Mouse (Mus musculus) heart, embryonic 15.5 days (tissue): ENCODE results near the gene Prdx3. TPM values are rescaled to one million over a fixed set of nuclear protein-coding genes. Genes with fewer than 3 reads are reported as not detected.
"Not testable (repeated sequence)": the region's sequence is repeated elsewhere in the genome, so short reads cannot be mapped to it uniquely, and the experiment has no call there.

Experiments
- ATAC-seq: fragments of 200-750 bp; cut with Nextera tagmentation; replicated peaks from 2 replicates; pipeline ENCODE4 v1.8.0; 2017; ENCODE audit warnings: low read depth, moderate TSS enrichment; ENCODE audit not compliant: insufficient number of reproducible peaks, insufficient read depth, low FRiP score
- H3K27ac ChIP-seq: fragments of 300-500 bp; sonication (generic); 2 replicates; pipeline ENCODE4 v1.5.1; 2015; ENCODE audit warnings: mild to moderate bottlenecking, inconsistent platforms
- H3K27me3 ChIP-seq: fragments of 300-500 bp; sonication (generic); 2 replicates; pipeline ENCODE4 v1.6.1; 2015; ENCODE audit warnings: inconsistent platforms
- H3K36me3 ChIP-seq: fragments of 300-500 bp; sonication (generic); 2 replicates; pipeline ENCODE4 v1.6.1; 2015; ENCODE audit warnings: mild to moderate bottlenecking, inconsistent platforms
- H3K4me1 ChIP-seq: fragments of 300-500 bp; sonication (generic); replicated peaks from 2 replicates; pipeline ENCODE4 v1.6.1; 2015; ENCODE audit warnings: inconsistent platforms
- H3K4me2 ChIP-seq: fragments of 300-500 bp; sonication (generic); 2 replicates; pipeline ENCODE4 v1.6.1; 2015; ENCODE audit warnings: inconsistent platforms, mild to moderate bottlenecking, moderate library complexity
- H3K4me3 ChIP-seq: fragments of 300-500 bp; sonication (generic); 2 replicates; pipeline ENCODE4 v1.5.1; 2015; ENCODE audit warnings: mild to moderate bottlenecking, inconsistent platforms
- H3K9ac ChIP-seq: fragments of 300-500 bp; sonication (generic); 2 replicates; pipeline ENCODE4 v1.6.1; 2015; ENCODE audit warnings: mild to moderate bottlenecking, inconsistent platforms
- H3K9me3 ChIP-seq: fragments of 300-500 bp; sonication (generic); replicated peaks from 2 replicates; pipeline ENCODE4 v1.6.1; 2016; ENCODE audit warnings: inconsistent platforms
- WGBS: fragments of 180-500 bp; shearing (Covaris S2); methylation state at CpG from one replicate; pipeline ENCODE4 v1.1.7; 2015; ENCODE audit warnings: mixed read lengths; 5-methylcytosine and 5-hydroxymethylcytosine counted together
- polyA plus RNA-seq: library from polyadenylated mRNA; unstranded; fragments of >200 nt; fragmentation: Nextera tagmentation; extraction: Ambion mirVana; gene quantifications from 2 replicates; pipeline ENCODE4 v1.2.1, GENCODE M21; 2015

Gene Prdx3
- polyA plus RNA-seq, 1 experiment from 2014 or later = 188 TPM

- Histone ChIP-seq H3K4me2 (peak overlapping the region; percentile 74), H3K36me3 (no peaks in the 10 kb centered on the region), H3K4me3 (peak overlapping the region; percentile 76), H3K27me3 (no peaks in the 10 kb centered on the region), H3K9ac (peak overlapping the region; percentile 23; the same call in 1 of the 2 replicates), H3K4me1 (peaks cover 35% of the 10 kb centered on the region), H3K27ac (no peak overlapping the region; the same call in 1 of the 2 replicates), H3K9me3 (no peaks in the 10 kb centered on the region)
- no peak for ATAC-seq
- 6% methylated on average over 4 of the region's 5 CpGs for WGBS
These were observed 16.7 kb upstream of the Prdx3 start for GRCm38 (mm10) chr19:60891123-60891470.

- under 1% methylated on average over 39 of the region's 41 CpGs for WGBS
- H3K9ac ChIP-seq = peak overlapping the region; percentile 88
- H3K4me1 ChIP-seq = peaks cover 30% of the 10 kb centered on the region
- no peaks in the 10 kb centered on the region for H3K27me3 ChIP-seq
- peak overlapping the region; percentile 96 for H3K27ac ChIP-seq
- H3K9me3 ChIP-seq = no peaks in the 10 kb centered on the region
- H3K4me2 ChIP-seq = peak overlapping the region; percentile 74
- H3K36me3 ChIP-seq = no peaks in the 10 kb centered on the region
- peak overlapping the region; percentile 76 for H3K4me3 ChIP-seq
- peak; percentile 21; the same call in 1 of the 2 replicates for ATAC-seq
These were observed 16.2 kb upstream of the Prdx3 start for GRCm38 (mm10) chr19:60890391-60891122.

GRCm38 (mm10) chr19:60889714-60890315, 15.5 kb upstream of the Prdx3 start, which contains the start of gene Grk5:
Grk5 (plus strand) TSS chr19:60889749.
- H3K4me3 ChIP-seq = peak within 1 kb of the TSS; percentile 76
- ATAC-seq = peak; percentile 96
- no peaks in the 10 kb centered on the region for H3K36me3 ChIP-seq
- WGBS = under 1% methylated on average over 55 of the region's 55 CpGs
- peaks cover 24% of the 10 kb centered on the region for H3K4me1 ChIP-seq
- peak within 1 kb of the TSS; percentile 96 for H3K27ac ChIP-seq
- no peaks in the 10 kb centered on the region for H3K27me3 ChIP-seq
- H3K9ac ChIP-seq = peak within 1 kb of the TSS; percentile 88
- peak within 1 kb of the TSS; percentile 74 for H3K4me2 ChIP-seq
- H3K9me3 ChIP-seq = no peaks in the 10 kb centered on the region

DNA sequence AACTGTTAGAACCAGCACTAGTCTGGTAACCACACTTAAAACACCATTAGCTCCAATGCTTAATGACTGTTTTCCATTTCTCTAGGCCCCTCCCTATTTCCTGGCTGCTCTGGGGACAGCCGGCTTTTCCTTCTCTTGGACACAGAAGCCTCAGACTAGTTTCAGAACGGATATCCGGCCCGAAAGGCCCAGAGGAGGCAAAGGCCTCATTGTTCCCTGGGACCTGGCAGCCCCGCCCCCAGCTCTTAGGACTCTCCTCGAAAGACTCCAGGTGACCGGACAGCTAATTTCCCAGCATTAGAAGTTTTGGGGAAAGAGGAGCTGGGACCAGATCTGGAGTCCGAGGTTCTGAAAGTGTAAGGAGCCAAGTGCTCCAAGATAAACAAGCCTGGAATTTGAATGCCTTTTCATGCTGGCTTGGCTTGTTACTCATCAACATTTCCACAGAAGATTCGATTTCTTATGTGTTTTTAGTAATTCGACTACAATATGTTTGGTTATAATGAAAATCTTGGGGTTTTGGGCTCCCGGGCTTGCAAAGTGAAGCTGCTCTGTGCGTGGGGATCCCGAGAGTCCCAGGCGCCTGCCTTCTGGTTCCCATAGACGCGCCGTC, 14.9 kb upstream of the Prdx3 start:
- Histone ChIP-seq H3K9ac (peak overlapping the region; percentile 88), H3K27me3 (no peaks in the 10 kb centered on the region), H3K36me3 (no peaks in the 10 kb centered on the region), H3K4me3 (peak overlapping the region; percentile 76), H3K9me3 (no peaks in the 10 kb centered on the region), H3K27ac (peak overlapping the region; percentile 96), H3K4me1 (peaks cover 24% of the 10 kb centered on the region), H3K4me2 (peak overlapping the region; percentile 74)
- peak; percentile 40; the same call in 1 of the 2 replicates for ATAC-seq
- WGBS = 7% methylated on average over 17 of the region's 17 CpGs

GRCm38 (mm10) chr19:60887637-60888036, 13.3 kb upstream of the Prdx3 start:
- Histone ChIP-seq H3K27ac (no peak overlapping the region), H3K4me1 (peaks cover 23% of the 10 kb centered on the region), H3K4me2 (no peak overlapping the region), H3K9ac (no peak overlapping the region), H3K4me3 (no peak overlapping the region), H3K9me3 (no peaks in the 10 kb centered on the region), H3K36me3 (no peaks in the 10 kb centered on the region), H3K27me3 (no peaks in the 10 kb centered on the region)
- WGBS = 52% methylated on average over 2 of the region's 2 CpGs
- no peak for ATAC-seq

GRCm38 (mm10) chr19:60883129-60883528, 8.8 kb upstream of the Prdx3 start:
- H3K4me1 ChIP-seq = no peaks in the 10 kb centered on the region
- no peak for ATAC-seq
- H3K9ac ChIP-seq = no peak overlapping the region
- no peaks in the 10 kb centered on the region for H3K36me3 ChIP-seq
- no peaks in the 10 kb centered on the region for H3K27me3 ChIP-seq
- H3K4me2 ChIP-seq = no peak overlapping the region
- WGBS = 12% methylated on average over 3 of the region's 3 CpGs
- no peaks in the 10 kb centered on the region for H3K9me3 ChIP-seq
- H3K4me3 ChIP-seq = no peak overlapping the region
- no peak overlapping the region for H3K27ac ChIP-seq

DNA sequence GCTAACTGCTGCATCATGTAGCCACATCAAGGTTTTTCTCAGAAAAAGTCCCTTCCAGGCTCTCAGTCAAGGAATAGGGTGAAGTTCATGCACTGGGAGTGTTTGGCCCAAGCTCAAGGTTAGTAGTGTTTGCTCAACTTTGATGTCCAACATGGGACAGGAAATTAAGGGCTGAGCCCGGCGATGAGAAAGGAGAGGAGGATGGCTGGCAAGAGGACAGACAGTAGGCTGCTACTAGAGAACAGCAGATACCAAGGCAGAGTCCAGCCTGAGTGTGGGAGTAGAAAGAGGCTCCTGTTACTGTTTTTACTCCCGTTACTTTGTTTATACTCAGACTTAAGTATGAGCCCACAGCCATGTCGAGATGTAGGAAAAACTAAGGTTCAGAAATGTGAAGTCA, 855 bp downstream of the Prdx3 start:
- Histone ChIP-seq H3K4me2 (peak overlapping the region; percentile 72), H3K9me3 (no peaks in the 10 kb centered on the region), H3K36me3 (peaks cover 15% of the 10 kb centered on the region; the same call in 1 of the 2 replicates), H3K9ac (peak overlapping the region; percentile 74; the same call in 1 of the 2 replicates), H3K4me1 (peaks cover 12% of the 10 kb centered on the region), H3K4me3 (peak overlapping the region; percentile 88), H3K27ac (peak overlapping the region; percentile 85), H3K27me3 (no peaks in the 10 kb centered on the region)
- no peak for ATAC-seq
- 7% methylated on average over 4 of the region's 4 CpGs for WGBS

DNA sequence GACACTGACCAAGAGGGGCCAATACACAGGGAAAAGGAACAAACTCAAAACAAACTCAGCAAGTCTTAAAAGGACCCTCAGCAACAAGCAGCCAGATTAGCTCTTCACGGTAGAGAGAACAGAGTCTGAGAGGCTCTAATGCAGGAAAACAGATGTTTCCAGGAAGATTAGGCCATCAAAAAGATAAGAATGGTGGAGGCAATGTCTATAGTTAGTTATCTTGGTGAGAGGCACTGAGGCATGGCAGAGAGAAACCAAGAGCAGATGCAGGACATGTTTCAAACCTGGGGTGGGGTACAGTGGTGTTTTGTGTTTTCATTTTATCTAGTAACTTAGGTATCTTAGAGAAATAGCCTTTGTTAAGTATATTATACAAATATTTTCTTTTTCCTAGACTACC, 2.1 kb downstream of the Prdx3 start:
- no peaks in the 10 kb centered on the region for H3K9me3 ChIP-seq
- H3K27ac ChIP-seq = no peak overlapping the region
- peaks cover 20% of the 10 kb centered on the region for H3K36me3 ChIP-seq
- ATAC-seq = no peak
- no peak overlapping the region for H3K4me2 ChIP-seq
- H3K4me3 ChIP-seq = no peak overlapping the region
- no peaks in the 10 kb centered on the region for H3K27me3 ChIP-seq
- H3K9ac ChIP-seq = no peak overlapping the region
- peaks cover 12% of the 10 kb centered on the region for H3K4me1 ChIP-seq
- WGBS = 12% methylated on average over 1 of the region's 1 CpGs

DNA sequence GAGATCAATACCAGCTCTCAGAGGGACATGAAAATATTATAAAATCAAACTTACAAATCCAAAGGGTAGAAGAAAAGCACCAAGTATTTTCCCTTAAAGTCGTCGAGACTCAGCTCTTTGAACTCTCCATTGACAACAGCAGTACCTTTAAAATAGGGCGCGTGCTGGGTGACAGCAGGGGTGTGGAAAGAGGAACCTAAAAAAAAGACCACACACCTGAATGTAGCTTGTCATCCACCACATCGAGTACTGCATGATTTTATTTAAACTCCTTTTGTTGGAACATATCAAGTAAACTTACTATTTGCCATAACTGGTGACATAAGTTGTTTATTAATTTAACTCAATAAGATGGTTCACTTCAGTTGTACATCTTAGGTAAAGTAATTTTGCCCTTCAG, 3.0 kb downstream of the Prdx3 start:
- H3K27ac ChIP-seq = no peak overlapping the region
- ATAC-seq = no peak
- peaks cover 12% of the 10 kb centered on the region for H3K4me1 ChIP-seq
- H3K9me3 ChIP-seq = no peaks in the 10 kb centered on the region
- no peak overlapping the region for H3K4me3 ChIP-seq
- H3K27me3 ChIP-seq = no peaks in the 10 kb centered on the region
- 90% methylated on average over 5 of the region's 5 CpGs for WGBS
- peaks cover 27% of the 10 kb centered on the region for H3K36me3 ChIP-seq
- no peak overlapping the region for H3K9ac ChIP-seq
- H3K4me2 ChIP-seq = no peak overlapping the region

GRCm38 (mm10) chr19:60870489-60870888, 3.9 kb downstream of the Prdx3 start:
- no peak overlapping the region for H3K9ac ChIP-seq
- H3K27ac ChIP-seq = no peak overlapping the region
- no peak overlapping the region for H3K4me2 ChIP-seq
- peaks cover 12% of the 10 kb centered on the region for H3K4me1 ChIP-seq
- H3K9me3 ChIP-seq = no peaks in the 10 kb centered on the region
- no peak for ATAC-seq
- H3K36me3 ChIP-seq = peaks cover 27% of the 10 kb centered on the region
- no peaks in the 10 kb centered on the region for H3K27me3 ChIP-seq
- WGBS = 81% methylated on average over 1 of the region's 1 CpGs
- H3K4me3 ChIP-seq = no peak overlapping the region

GRCm38 (mm10) chr19:60866169-60866568, 8.2 kb downstream of the Prdx3 start:
- H3K4me3 ChIP-seq, H3K27me3 ChIP-seq, H3K4me1 ChIP-seq, H3K4me2 ChIP-seq, H3K27ac ChIP-seq, ATAC-seq, H3K9me3 ChIP-seq, H3K9ac ChIP-seq: not testable (repeated sequence)
- 94% methylated on average over 4 of the region's 4 CpGs for WGBS
- H3K36me3 ChIP-seq = peaks cover 43% of the 10 kb centered on the region
